Mouse (Mus musculus): Measurements from ENCODE around the gene Ank3. TPM values are rescaled to one million over a fixed set of nuclear protein-coding genes. Genes with fewer than 3 reads are reported as not detected.

Gene Ank3
- polyA plus RNA-seq, 1 experiment from 2014 or later: 34.9 TPM

GRCm38 (mm10) chr10:69497382-69497781, 98.8 kb downstream of the Ank3 start:
- no peak for DNase-seq (ENCODE audit: low spot score)
- peaks cover 12% of the 10 kb centered on the region for H3K4me1 ChIP-seq
- H3K27ac ChIP-seq (replicated peaks): no peak overlapping the region
- H3K36me3 ChIP-seq: no peaks in the 10 kb centered on the region
- no peak overlapping the region for H3K4me3 ChIP-seq
- WGBS: 89% methylated on average over 17 of the region's 17 CpGs
- H3K27me3 ChIP-seq (ENCODE audit: low read depth, poor library complexity, severe bottlenecking): no peaks in the 10 kb centered on the region
- H3K9me3 ChIP-seq (replicated peaks): no peaks in the 10 kb centered on the region

DNA sequence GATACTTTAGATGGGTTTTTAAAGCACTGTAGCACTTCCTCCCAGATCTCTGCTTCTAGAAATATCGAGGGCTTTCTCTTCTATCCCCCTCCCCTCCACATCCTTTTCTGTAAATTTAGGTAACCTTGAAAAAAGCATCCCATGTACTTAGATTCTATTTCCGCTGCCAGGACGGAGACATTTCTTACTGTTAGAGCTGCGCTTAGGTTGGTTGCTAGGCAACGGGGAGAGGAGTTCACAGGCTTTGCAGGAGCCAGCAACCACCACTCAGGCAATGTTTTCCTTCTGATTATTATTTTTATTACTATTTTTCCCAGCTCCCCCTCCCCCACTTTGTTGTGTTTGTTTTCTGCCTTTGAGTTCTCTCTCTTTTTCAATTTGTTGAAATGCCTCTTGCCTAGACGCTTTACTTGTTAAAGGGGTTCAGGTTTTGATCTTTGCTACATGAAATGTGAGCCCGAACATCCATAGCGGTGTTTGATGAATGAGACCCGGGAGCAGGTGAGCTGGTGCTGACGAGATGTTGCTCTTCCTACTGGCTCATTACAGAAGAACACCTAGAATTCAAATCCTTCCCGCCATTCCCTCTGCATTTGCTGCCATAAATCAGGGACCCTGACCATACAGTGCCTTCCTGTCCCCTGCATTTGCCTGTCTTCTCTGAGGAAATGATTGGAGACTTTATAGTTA, 101.7 kb downstream of the Ank3 start:
- Histone ChIP-seq H3K4me3 (no peak overlapping the region), H3K4me1 (peaks cover 12% of the 10 kb centered on the region), H3K27me3 (ENCODE audit: low read depth, poor library complexity, severe bottlenecking) (no peaks in the 10 kb centered on the region), H3K9me3 (replicated peaks) (no peaks in the 10 kb centered on the region), H3K36me3 (no peaks in the 10 kb centered on the region), H3K27ac (replicated peaks) (no peak overlapping the region)
- no peak for DNase-seq (ENCODE audit: low spot score)
- WGBS: 59% methylated on average over 11 of the region's 11 CpGs

DNA sequence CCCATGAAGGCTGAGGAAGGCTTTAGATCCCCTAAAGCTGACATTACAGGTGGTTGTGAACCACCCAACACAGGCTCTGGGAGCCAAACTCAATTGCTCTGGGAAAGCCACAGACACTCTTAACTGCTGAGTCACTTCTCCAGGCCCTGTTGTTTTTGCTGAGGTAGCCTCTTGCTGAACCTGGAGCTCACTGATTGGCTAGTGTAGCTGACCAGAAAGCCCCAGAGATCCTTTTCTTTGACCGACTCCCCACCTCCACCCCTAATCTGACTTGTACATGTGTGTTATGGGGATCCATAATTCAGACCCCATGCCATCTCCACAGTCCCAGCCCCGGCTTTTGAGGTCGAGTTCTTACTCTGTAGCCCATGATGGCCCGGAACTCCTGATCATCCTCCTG, 105.2 kb downstream of the Ank3 start:
- no peaks in the 10 kb centered on the region for H3K36me3 ChIP-seq
- H3K27me3 ChIP-seq (ENCODE audit: low read depth, poor library complexity, severe bottlenecking): no peaks in the 10 kb centered on the region
- WGBS: 85% methylated on average over 4 of the region's 4 CpGs
- no peak for DNase-seq (ENCODE audit: low spot score)
- no peak overlapping the region for H3K4me3 ChIP-seq
- H3K4me1 ChIP-seq: peaks cover 14% of the 10 kb centered on the region
- H3K27ac ChIP-seq (replicated peaks): no peak overlapping the region
- H3K9me3 ChIP-seq (replicated peaks): no peaks in the 10 kb centered on the region

GRCm38 (mm10) chr10:69507719-69508118, 109.1 kb downstream of the Ank3 start:
- Histone ChIP-seq H3K27me3 (ENCODE audit: low read depth, poor library complexity, severe bottlenecking) (no peaks in the 10 kb centered on the region), H3K4me1 (peaks cover 4% of the 10 kb centered on the region; the same call in 1 of the 2 replicates), H3K4me3 (no peak overlapping the region), H3K36me3 (no peaks in the 10 kb centered on the region), H3K9me3 (replicated peaks) (no peaks in the 10 kb centered on the region), H3K27ac (replicated peaks) (no peak overlapping the region)
- no peak for DNase-seq (ENCODE audit: low spot score)
- WGBS: 92% methylated on average over 8 of the region's 8 CpGs

DNA sequence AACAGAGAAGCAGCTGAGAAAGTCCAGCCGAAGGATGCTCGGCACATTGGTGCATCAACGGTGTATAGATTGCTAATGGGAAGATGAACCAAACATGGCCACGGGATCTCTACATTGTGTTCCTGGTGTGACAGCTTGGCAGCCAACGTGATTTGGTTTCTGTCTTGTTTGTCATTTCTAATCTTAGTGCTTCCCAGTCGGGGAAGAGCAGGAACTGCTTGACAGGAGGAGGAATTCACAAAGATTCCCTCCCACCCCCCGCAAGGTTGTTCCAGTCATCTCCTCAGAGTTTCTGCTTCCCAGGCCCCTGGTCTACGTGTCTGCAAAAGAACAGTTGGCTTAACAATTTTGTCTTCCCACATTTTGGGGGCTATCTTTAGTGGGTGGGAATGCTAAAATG, 111.8 kb downstream of the Ank3 start:
- no peak overlapping the region for H3K4me3 ChIP-seq
- H3K27ac ChIP-seq (replicated peaks): no peak overlapping the region
- DNase-seq (ENCODE audit: low spot score): no peak
- WGBS: 84% methylated on average over 8 of the region's 8 CpGs
- no peaks in the 10 kb centered on the region for H3K9me3 ChIP-seq (replicated peaks)
- H3K36me3 ChIP-seq: no peaks in the 10 kb centered on the region
- peaks cover 4% of the 10 kb centered on the region; the same call in 1 of the 2 replicates for H3K4me1 ChIP-seq
- no peaks in the 10 kb centered on the region for H3K27me3 ChIP-seq (ENCODE audit: low read depth, poor library complexity, severe bottlenecking)

DNA sequence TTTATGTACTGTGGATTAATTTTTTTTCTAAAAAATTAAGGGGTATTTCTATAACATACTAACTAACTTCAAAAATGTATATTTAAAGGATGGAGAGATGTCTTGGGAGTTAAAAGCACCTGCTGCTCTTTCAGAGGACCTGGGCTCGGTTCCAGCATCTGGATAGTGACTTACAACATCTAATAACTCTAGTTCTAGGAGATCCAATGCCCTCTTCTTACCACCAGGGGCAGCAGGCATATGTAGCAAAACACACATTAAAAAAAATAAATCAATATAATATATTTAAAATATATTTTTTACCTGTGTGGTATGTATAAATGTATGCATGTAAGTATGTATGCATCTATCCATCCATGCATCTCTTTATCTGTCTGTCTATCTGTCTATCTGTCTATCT, 112.7 kb downstream of the Ank3 start:
- H3K27me3 ChIP-seq (ENCODE audit: low read depth, poor library complexity, severe bottlenecking): no peaks in the 10 kb centered on the region
- no peak overlapping the region for H3K4me3 ChIP-seq
- H3K4me1 ChIP-seq: peaks cover 4% of the 10 kb centered on the region; the same call in 1 of the 2 replicates
- 85% methylated on average over 1 of the region's 1 CpGs for WGBS
- DNase-seq (ENCODE audit: low spot score): no peak
- no peaks in the 10 kb centered on the region for H3K36me3 ChIP-seq
- H3K9me3 ChIP-seq (replicated peaks): no peaks in the 10 kb centered on the region
- H3K27ac ChIP-seq (replicated peaks): no peak overlapping the region

GRCm38 (mm10) chr10:69521977-69522376, 123.4 kb downstream of the Ank3 start:
- peaks cover under 1% of the 10 kb centered on the region for H3K4me1 ChIP-seq
- H3K4me3 ChIP-seq: no peak overlapping the region
- no peaks in the 10 kb centered on the region for H3K27me3 ChIP-seq (ENCODE audit: low read depth, poor library complexity, severe bottlenecking)
- no peak for DNase-seq (ENCODE audit: low spot score)
- no peaks in the 10 kb centered on the region for H3K36me3 ChIP-seq
- 82% methylated on average over 4 of the region's 4 CpGs for WGBS
- no peak overlapping the region for H3K27ac ChIP-seq (replicated peaks)
- H3K9me3 ChIP-seq (replicated peaks): no peaks in the 10 kb centered on the region

DNA sequence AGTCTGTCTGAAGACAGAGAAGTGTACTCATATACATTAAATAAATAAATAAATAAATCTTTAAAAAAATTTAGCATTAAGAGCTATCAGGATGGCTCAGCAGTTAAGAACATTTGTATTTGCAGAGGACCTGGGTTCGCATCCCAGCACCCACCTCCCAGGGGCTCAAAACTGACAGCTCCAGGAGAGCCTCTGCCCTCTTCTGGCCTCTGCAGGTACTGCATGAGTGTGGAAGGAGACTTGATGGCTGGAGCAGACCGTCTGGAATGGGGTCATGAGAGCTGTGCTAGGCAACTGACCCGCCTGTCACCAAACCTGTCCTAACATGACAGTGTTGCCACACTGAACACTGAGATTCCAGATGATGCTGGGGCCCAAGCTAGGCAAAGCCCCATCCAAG, 124.6 kb downstream of the Ank3 start:
- H3K36me3 ChIP-seq: no peaks in the 10 kb centered on the region
- WGBS: 76% methylated on average over 3 of the region's 3 CpGs
- peak; percentile 20 for DNase-seq (ENCODE audit: low spot score)

DNA sequence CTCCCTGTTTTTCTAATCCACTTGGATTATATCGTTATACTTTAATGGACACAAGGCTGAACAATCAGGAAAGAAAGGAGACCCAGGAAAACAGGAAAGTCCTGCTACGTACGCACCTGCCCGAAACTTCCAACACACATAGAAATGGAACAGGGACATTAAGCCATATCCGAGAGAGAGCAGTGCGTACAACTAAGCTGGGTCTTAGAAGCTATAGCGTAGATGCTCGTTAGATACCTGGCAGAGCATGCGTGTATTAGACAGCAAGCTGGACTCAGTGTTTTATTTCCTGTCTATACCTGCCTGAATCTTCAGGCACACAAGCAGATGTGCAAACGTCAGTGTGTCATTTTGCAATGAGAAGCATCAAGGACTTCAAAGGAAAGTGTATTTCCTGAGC, 128.7 kb downstream of the Ank3 start:
- H3K27me3 ChIP-seq (ENCODE audit: low read depth, poor library complexity, severe bottlenecking): no peaks in the 10 kb centered on the region
- H3K4me3 ChIP-seq: no peak overlapping the region
- no peaks in the 10 kb centered on the region for H3K36me3 ChIP-seq
- no peak overlapping the region for H3K27ac ChIP-seq (replicated peaks)
- WGBS: 82% methylated on average over 10 of the region's 10 CpGs
- DNase-seq (ENCODE audit: low spot score): no peak
- peaks cover 14% of the 10 kb centered on the region for H3K4me1 ChIP-seq
- no peaks in the 10 kb centered on the region for H3K9me3 ChIP-seq (replicated peaks)

More for the DNA sequence above, 124.6 kb downstream of the Ank3 start:
- Histone ChIP-seq H3K27ac (replicated peaks) (no peak overlapping the region), H3K4me3 (no peak overlapping the region), H3K27me3 (ENCODE audit: low read depth, poor library complexity, severe bottlenecking) (no peaks in the 10 kb centered on the region), H3K9me3 (replicated peaks) (no peaks in the 10 kb centered on the region), H3K4me1 (peaks cover 6% of the 10 kb centered on the region)

DNA sequence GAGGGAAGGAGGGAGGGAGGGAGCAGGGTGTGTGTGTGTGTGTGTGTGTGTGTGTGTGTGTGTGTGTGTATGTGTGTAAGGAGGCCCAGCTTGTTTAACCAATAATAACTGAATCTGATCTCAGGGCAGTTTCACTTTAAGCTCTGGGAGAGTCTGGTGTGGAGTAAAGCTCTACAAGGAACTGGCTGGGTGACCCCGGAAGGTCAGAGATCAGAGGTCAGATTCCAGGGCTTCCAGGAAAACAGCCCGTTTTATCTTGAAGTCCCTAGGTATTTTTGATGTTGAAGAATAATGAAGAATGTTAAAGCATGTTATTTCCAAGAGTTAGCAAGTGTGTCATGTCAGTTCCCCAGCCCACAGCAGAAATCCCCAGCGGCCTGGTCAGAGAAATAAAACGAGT, 130.2 kb downstream of the Ank3 start:
- H3K4me3 ChIP-seq: no peak overlapping the region
- no peaks in the 10 kb centered on the region for H3K27me3 ChIP-seq (ENCODE audit: low read depth, poor library complexity, severe bottlenecking)
- 70% methylated on average over 4 of the region's 4 CpGs for WGBS
- H3K4me1 ChIP-seq: peaks cover 25% of the 10 kb centered on the region
- H3K36me3 ChIP-seq: no peaks in the 10 kb centered on the region
- H3K9me3 ChIP-seq (replicated peaks): no peaks in the 10 kb centered on the region
- DNase-seq (ENCODE audit: low spot score): peak; percentile 30
- no peak overlapping the region for H3K27ac ChIP-seq (replicated peaks)

- H3K27me3 ChIP-seq (ENCODE audit: low read depth, poor library complexity, severe bottlenecking): no peaks in the 10 kb centered on the region
- no peaks in the 10 kb centered on the region for H3K36me3 ChIP-seq
- H3K4me3 ChIP-seq: no peak overlapping the region
- peaks cover 41% of the 10 kb centered on the region for H3K4me1 ChIP-seq
- H3K27ac ChIP-seq (replicated peaks): no peak overlapping the region
- no peaks in the 10 kb centered on the region for H3K9me3 ChIP-seq (replicated peaks)
- no peak for DNase-seq (ENCODE audit: low spot score)
- 92% methylated on average over 6 of the region's 6 CpGs for WGBS
Observed at GRCm38 (mm10) chr10:69530326-69530725, 131.8 kb downstream of the Ank3 start.

DNA sequence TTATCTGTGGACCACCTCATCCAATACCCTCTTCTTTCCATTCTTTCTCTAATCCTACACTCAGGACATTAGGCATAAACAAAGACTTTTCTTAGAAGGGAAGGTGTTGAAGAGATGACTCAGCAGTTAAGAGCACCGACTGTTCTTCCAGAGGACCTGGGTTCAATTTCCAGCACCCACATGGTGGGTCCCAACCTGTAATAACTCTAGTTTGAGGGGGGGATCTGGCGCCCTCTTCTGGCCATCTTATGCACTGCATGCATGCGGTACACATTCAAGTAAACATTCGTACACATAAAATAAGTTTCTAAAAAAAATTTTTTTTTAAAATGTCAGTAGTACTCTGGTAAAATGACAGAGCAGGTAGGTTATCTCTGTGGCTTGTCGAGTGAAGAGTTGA, 133.0 kb downstream of the Ank3 start:
- DNase-seq (ENCODE audit: low spot score): no peak
- Histone ChIP-seq H3K27ac (replicated peaks) (no peak overlapping the region), H3K9me3 (replicated peaks) (no peaks in the 10 kb centered on the region), H3K4me3 (no peak overlapping the region), H3K4me1 (peaks cover 51% of the 10 kb centered on the region), H3K36me3 (no peaks in the 10 kb centered on the region), H3K27me3 (ENCODE audit: low read depth, poor library complexity, severe bottlenecking) (no peaks in the 10 kb centered on the region)
- 78% methylated on average over 5 of the region's 5 CpGs for WGBS

- no peaks in the 10 kb centered on the region for H3K9me3 ChIP-seq (replicated peaks)
- no peaks in the 10 kb centered on the region for H3K27me3 ChIP-seq (ENCODE audit: low read depth, poor library complexity, severe bottlenecking)
- H3K4me3 ChIP-seq: no peak overlapping the region
- DNase-seq (ENCODE audit: low spot score): no peak
- no peaks in the 10 kb centered on the region for H3K36me3 ChIP-seq
- no peak overlapping the region for H3K27ac ChIP-seq (replicated peaks)
- 79% methylated on average over 10 of the region's 10 CpGs for WGBS
- peaks cover 54% of the 10 kb centered on the region for H3K4me1 ChIP-seq
Observed at GRCm38 (mm10) chr10:69532169-69532730, 133.7 kb downstream of the Ank3 start.

All from midbrain, embryonic 10.5 days (tissue).